Mouse (Mus musculus) forelimb bud, embryonic 11.5 days (tissue): ENCODE results near the gene Cyren.

Experiments used
- DNase-seq: peaks from one replicate; pipeline ENCODE4 v3.0.0-alpha.2; 2012; ENCODE audit warnings: low read depth, low spot score

Cyren gene

GRCm38 (mm10) chr6:34899127-34899526 lies 21.3 kb upstream of the Cyren start:
- DNase-seq: no peak

- no peak for DNase-seq
These were observed 18.4 kb upstream of the Cyren start for GRCm38 (mm10) chr6:34896168-34896780.

GRCm38 (mm10) chr6:34895569-34895968 lies 17.7 kb upstream of the Cyren start:
- DNase-seq: no peak

- no peak for DNase-seq
These were observed 11.3 kb upstream of the Cyren start for GRCm38 (mm10) chr6:34889185-34889584.

- DNase-seq: no peak
These were observed 9.4 kb upstream of the Cyren start for GRCm38 (mm10) chr6:34887131-34887850.

- DNase-seq: no peak
These were observed 6.9 kb upstream of the Cyren start for GRCm38 (mm10) chr6:34884724-34885123.

- no peak for DNase-seq
These were observed 2.1 kb upstream of the Cyren start for GRCm38 (mm10) chr6:34879911-34880475.

GRCm38 (mm10) chr6:34879101-34879740 lies 1.4 kb upstream of the Cyren start:
- no peak for DNase-seq

GRCm38 (mm10) chr6:34876835-34877156 lies 1.1 kb downstream of the Cyren start:
- DNase-seq: no peak

- DNase-seq: no peak
These were observed 1.7 kb downstream of the Cyren start for GRCm38 (mm10) chr6:34875966-34876834.

- DNase-seq: no peak
These were observed 2.5 kb downstream of the Cyren start for GRCm38 (mm10) chr6:34875268-34875761.

GRCm38 (mm10) chr6:34874101-34874921 lies 3.5 kb downstream of the Cyren start:
- DNase-seq: no peak

- no peak for DNase-seq
These were observed 5.0 kb downstream of the Cyren start for GRCm38 (mm10) chr6:34872871-34873270.

- no peak for DNase-seq
These were observed 5.9 kb downstream of the Cyren start for GRCm38 (mm10) chr6:34871929-34872328.

- no peak for DNase-seq
These were observed 7.1 kb downstream of the Cyren start for GRCm38 (mm10) chr6:34870724-34871123.

GRCm38 (mm10) chr6:34870136-34870535 lies 7.7 kb downstream of the Cyren start:
- DNase-seq: no peak

GRCm38 (mm10) chr6:34869225-34869915 lies 8.5 kb downstream of the Cyren start:
- DNase-seq: no peak

GRCm38 (mm10) chr6:34868507-34869217 lies 9.2 kb downstream of the Cyren start:
- no peak for DNase-seq

- DNase-seq: no peak
These were observed 9.9 kb downstream of the Cyren start for GRCm38 (mm10) chr6:34867995-34868350.
